Comparison of ENCODE assay signal across 24 mouse cellular contexts in the genomic region with DNA sequence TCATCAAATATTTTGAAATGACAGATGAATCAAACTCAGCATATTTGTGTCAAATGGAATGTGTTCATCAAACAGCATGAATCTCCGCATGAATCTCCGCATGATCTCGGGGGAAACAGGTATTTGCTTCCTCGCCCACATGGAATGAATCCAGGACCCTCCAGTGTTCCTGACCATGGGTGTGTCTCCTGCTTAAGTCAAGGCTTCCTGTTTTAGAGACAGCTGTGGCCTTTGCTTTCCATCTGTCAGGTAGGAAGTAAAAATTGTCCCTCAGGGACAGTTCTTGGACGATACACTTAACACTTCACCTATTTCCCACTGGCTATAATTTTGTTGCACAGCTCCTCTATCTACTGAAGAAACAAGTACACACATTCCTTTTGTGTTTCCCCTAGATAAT. TPM values are rescaled to one million over a fixed set of nuclear protein-coding genes. Genes with fewer than 3 reads are reported as not detected.
DNase-seq lines count a peak whose midpoint lies in the region; ATAC-seq lines count a peak whose summit lies in the region.
"Had no signal": no experiment of that assay in that cellular context is flagged by ENCODE, and none has a peak within 500 bp of the region (broad histone marks: within the 10 kb centered on the region; RNA-seq: fewer than 3 reads in every experiment).

No protein-coding gene starts in this region.

- H3K9me3 ChIP-seq in heart, embryonic 12.5 days (replicated peaks) = no peaks in the 10 kb centered on the region
- H3K9me3 ChIP-seq in forebrain, embryonic 10.5 days = no peaks in the 10 kb centered on the region
- H3K9me3 ChIP-seq: embryonic facial prominence, embryonic 15.5 days; forebrain, embryonic 13.5 days; hindbrain, embryonic 12.5 days; intestine, embryonic 15.5 days; midbrain, embryonic 13.5 days had no signal

- H3K27me3 ChIP-seq in heart, embryonic 12.5 days (replicated peaks) = no peaks in the 10 kb centered on the region
- no peaks in the 10 kb centered on the region for H3K27me3 ChIP-seq in forebrain, embryonic 10.5 days (ENCODE audit: poor library complexity, severe bottlenecking)
- H3K27me3 ChIP-seq: embryonic facial prominence, embryonic 15.5 days; forebrain, embryonic 13.5 days; hindbrain, embryonic 12.5 days; intestine, embryonic 15.5 days; midbrain, embryonic 13.5 days had no signal

- H3K36me3 ChIP-seq in heart, embryonic 12.5 days = no peaks in the 10 kb centered on the region
- H3K36me3 ChIP-seq in forebrain, embryonic 10.5 days (replicated peaks) = no peaks in the 10 kb centered on the region
- H3K36me3 ChIP-seq: embryonic facial prominence, embryonic 15.5 days; hindbrain, embryonic 12.5 days; intestine, embryonic 15.5 days; midbrain, embryonic 13.5 days had no signal

- 66% methylated on average over 5 of the region's 5 CpGs for WGBS in heart, embryonic 12.5 days
- WGBS in forebrain, embryonic 10.5 days = 89% methylated on average over 5 of the region's 5 CpGs

- DNase-seq in adrenal gland, postnatal 14 days = peak; percentile 21
- no peak for DNase-seq in adrenal gland, postnatal 4 days (ENCODE audit: low spot score in 2 of 2)
- DNase-seq in heart, adult 8-10 months (ENCODE audit: low spot score) = peak; percentile 82
- peak; percentile 20 for DNase-seq in kidney, postnatal 10 days
- no peak for DNase-seq in forebrain, embryonic 10.5 days (ENCODE audit: extremely low spot score, low spot score)
- DNase-seq in frontal cortex, postnatal 10 days (ENCODE audit: low spot score in 2 of 2) = no peak
- DNase-seq: cerebellum, adult 8-10 months; gastrocnemius, postnatal 10 days; right cerebral cortex, adult 18-20 months had no signal

- H3K27ac ChIP-seq in heart, embryonic 12.5 days (ENCODE audit: poor library complexity, severe bottlenecking) = no peak overlapping the region
- H3K27ac ChIP-seq in brown adipose tissue, adult 24 weeks (replicated peaks; ENCODE audit: low read depth, low read length) = peak overlapping the region; percentile 78
- no peak overlapping the region for H3K27ac ChIP-seq in forebrain, embryonic 10.5 days
- H3K27ac ChIP-seq: embryonic facial prominence, embryonic 15.5 days; forebrain, embryonic 13.5 days; hindbrain, embryonic 12.5 days; intestine, embryonic 15.5 days; macrophage; midbrain, embryonic 13.5 days had no signal

- H3K4me1 ChIP-seq in heart, embryonic 12.5 days (replicated peaks) = peaks cover 3% of the 10 kb centered on the region; the same call in 1 of the 2 replicates
- H3K4me1 ChIP-seq in brown adipose tissue, adult 24 weeks (ENCODE audit: control insufficient read depth, insufficient read depth, insufficient read length, low read length) = peaks cover 7% of the 10 kb centered on the region
- H3K4me1 ChIP-seq in forebrain, embryonic 10.5 days = no peaks in the 10 kb centered on the region
- H3K4me1 ChIP-seq: embryonic facial prominence, embryonic 15.5 days; forebrain, embryonic 13.5 days; hindbrain, embryonic 12.5 days; intestine, embryonic 15.5 days; midbrain, embryonic 13.5 days had no signal

- no peak overlapping the region for H3K4me3 ChIP-seq in heart, embryonic 12.5 days
- no peak overlapping the region for H3K4me3 ChIP-seq in brown adipose tissue, adult 24 weeks (ENCODE audit: insufficient read depth, low read depth, low read length)
- no peak overlapping the region for H3K4me3 ChIP-seq in forebrain, embryonic 10.5 days
- H3K4me3 ChIP-seq: embryonic facial prominence, embryonic 15.5 days; forebrain, embryonic 13.5 days; hindbrain, embryonic 12.5 days; intestine, embryonic 15.5 days; midbrain, embryonic 13.5 days had no signal

- H3K9ac ChIP-seq in heart, embryonic 12.5 days = no peak overlapping the region
- H3K9ac ChIP-seq: embryonic facial prominence, embryonic 15.5 days; forebrain, embryonic 13.5 days; hindbrain, embryonic 12.5 days; intestine, embryonic 15.5 days; midbrain, embryonic 13.5 days had no signal

- H3K4me2 ChIP-seq in heart, embryonic 12.5 days = no peak overlapping the region
- H3K4me2 ChIP-seq: embryonic facial prominence, embryonic 15.5 days; forebrain, embryonic 13.5 days; hindbrain, embryonic 12.5 days; intestine, embryonic 15.5 days; midbrain, embryonic 13.5 days had no signal

- ATAC-seq in heart, embryonic 12.5 days (ENCODE audit: insufficient number of reproducible peaks, low FRiP score) = no peak
- ATAC-seq: forebrain, embryonic 13.5 days; intestine, embryonic 15.5 days; midbrain, embryonic 13.5 days had no signal

RNA-seq across cellular contexts. Expression of a gene that starts 30.4 kb away (rescaled TPM):
- total RNA-seq in adrenal gland, postnatal 14 days (2021) = 980 and 1,147 TPM in 2 replicates
- 100 to 1,000 TPM; 270 to 347 TPM for total RNA-seq in adrenal gland, postnatal 4 days (2021)
- total RNA-seq in heart, adult 8-10 months (2022) = 1,000 to 10,000 TPM; 1,805 to 2,010 (median 1,953) TPM
- polyA plus RNA-seq in heart, embryonic 12.5 days (2016; fragmentation: Nextera tagmentation; extraction: Ambion mirVana) = 57.4 and 59.2 TPM in 2 replicates
- 1,463 and 1,631 TPM in 2 replicates for polyA plus RNA-seq in brown adipose tissue, adult 24 weeks (2012; ENCODE audit: insufficient read depth, insufficient read length, missing spikeins)
- polyA plus RNA-seq in forebrain, embryonic 10.5 days (2016; fragmentation: Nextera tagmentation; extraction: Ambion mirVana) = 0.26 and 0.31 TPM in 2 replicates

RNA-seq across cellular contexts. Expression of a gene that starts 43.4 kb away (rescaled TPM):
- total RNA-seq in adrenal gland, postnatal 14 days (2021) = 0.26 TPM in 1 of 2 replicates, not detected in the other
- not detected for total RNA-seq in adrenal gland, postnatal 4 days (2021)
- under 1 TPM; 0.44 to 0.66 (median 0.53) TPM for total RNA-seq in heart, adult 8-10 months (2022)
- polyA plus RNA-seq in heart, embryonic 12.5 days (2016; fragmentation: Nextera tagmentation; extraction: Ambion mirVana) = not detected in 2 replicates
- polyA plus RNA-seq in brown adipose tissue, adult 24 weeks (2012; ENCODE audit: insufficient read depth, insufficient read length, missing spikeins) = 0.75 TPM in 1 of 2 replicates, not detected in the other
- not detected in 2 replicates for polyA plus RNA-seq in forebrain, embryonic 10.5 days (2016; fragmentation: Nextera tagmentation; extraction: Ambion mirVana)
- total RNA-seq: layer of hippocampus, postnatal 10 days; left cerebral cortex, postnatal 10 days had no signal
- polyA plus RNA-seq: brain, embryonic 14.5 days; embryonic facial prominence, embryonic 15.5 days; forebrain, embryonic 13.5 days; intestine, embryonic 15.5 days; limb, embryonic 14.5 days; liver, embryonic 16.5 days; midbrain, embryonic 13.5 days; spleen, adult 2 months; stomach, embryonic 16.5 days had no signal

Comparison
In these comparisons a context has a peak if more than half of its experiments do, and no peak if none do; other contexts are left out.
1. DNase-seq: peak in adrenal gland, postnatal 14 days (single experiment), heart, adult 8-10 months (single experiment) and kidney, postnatal 10 days (single experiment); none in adrenal gland, postnatal 4 days (0 of 2), forebrain, embryonic 10.5 days (single experiment) and frontal cortex, postnatal 10 days (0 of 2).